Mouse (Mus musculus) c-Kit-positive CD71-positive TER-119-positive erythroid progenitor cells, embryonic 14.5 days (primary cell): ENCODE results near the gene Ehmt2.

Source experiments
- DNase-seq: peaks from one replicate; pipeline ENCODE4 v3.0.0-alpha.2; 2013; ENCODE audit warnings: low spot score

The Ehmt2 gene

DNA sequence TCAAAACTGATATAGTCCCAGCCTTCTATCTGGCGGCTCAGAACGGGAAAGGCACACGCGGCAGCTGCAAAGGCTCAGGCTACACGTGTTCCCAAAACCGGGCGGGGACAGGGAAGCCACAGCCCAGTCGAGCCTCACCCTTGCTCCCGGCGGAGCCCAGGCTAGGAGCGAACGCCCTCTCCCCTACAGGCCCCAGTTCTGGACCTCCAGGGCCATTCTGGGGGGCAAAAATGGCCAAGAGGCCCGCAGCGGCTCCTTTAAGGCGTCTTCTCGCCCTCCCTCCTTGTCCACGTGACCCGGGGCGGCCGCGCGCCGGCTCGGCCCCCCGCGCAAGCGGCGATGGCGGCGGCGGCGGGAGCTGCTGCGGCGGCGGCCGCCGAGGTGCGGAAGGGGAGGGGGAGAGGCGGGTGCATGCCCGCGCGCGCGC is at the start of gene Ehmt2, which contains the start of gene C2:
Gene Ehmt2, plus strand, starts transcription at position 310 of the 427 bp plus-strand sequence.
Gene C2, minus strand, starts transcription at position 106 of the 427 bp plus-strand sequence.
- peak; percentile 63 for DNase-seq

GRCm38 (mm10) chr17:34849722-34850516 is 48.4 kb upstream of the Ehmt2 start, which contains the start of the genes Skiv2l and Nelfe:
Gene Skiv2l (minus strand): TSS chr17:34850210.
Gene Nelfe (plus strand): TSS chr17:34850391.
- DNase-seq: peak; percentile 96

- DNase-seq: no peak
Observed at GRCm38 (mm10) chr17:34850517-34851125, 47.6 kb upstream of the Ehmt2 start.

DNA sequence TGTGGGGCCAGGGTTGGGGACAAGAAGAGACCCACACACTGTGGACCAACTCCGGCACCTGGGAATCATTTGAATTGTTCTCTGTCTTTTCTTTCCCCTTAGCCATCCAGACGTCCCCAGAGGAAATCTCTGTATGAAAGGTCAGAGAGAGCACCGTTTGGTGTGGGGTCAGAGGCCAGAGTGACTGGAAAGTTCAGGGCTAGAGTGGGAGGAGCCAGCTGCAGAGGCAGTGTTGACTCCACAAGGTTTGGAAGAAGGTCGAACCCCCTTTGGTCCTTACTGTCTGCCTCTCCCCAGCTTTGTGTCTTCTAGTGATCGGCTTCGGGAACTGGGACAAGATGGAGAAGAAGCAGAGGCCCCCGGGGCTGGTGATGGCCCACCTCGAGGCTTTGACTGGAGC is 44.8 kb upstream of the Ehmt2 start:
- no peak for DNase-seq

DNA sequence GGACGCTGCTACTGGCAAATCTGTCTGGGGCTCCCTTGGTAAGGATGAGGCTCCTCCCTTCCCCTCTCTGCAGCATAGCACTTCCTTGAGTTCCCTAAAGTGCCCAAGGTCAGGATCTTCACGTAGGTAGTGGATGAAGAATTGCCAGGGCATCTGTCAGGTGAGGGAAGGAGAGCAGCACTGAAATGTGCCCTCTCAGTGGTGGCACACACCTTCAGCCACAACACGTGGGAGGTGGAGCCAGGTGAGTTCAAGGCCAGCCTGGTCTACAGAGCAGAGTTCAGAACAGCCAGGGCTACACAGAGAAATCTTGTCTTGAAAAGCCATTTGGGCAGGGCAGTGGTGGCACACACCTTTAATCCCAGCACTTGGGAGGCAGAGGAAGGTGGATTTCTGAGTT is 43.5 kb upstream of the Ehmt2 start:
- no peak for DNase-seq

GRCm38 (mm10) chr17:34855825-34856224 is 42.4 kb upstream of the Ehmt2 start:
- peak; percentile 32 for DNase-seq

DNA sequence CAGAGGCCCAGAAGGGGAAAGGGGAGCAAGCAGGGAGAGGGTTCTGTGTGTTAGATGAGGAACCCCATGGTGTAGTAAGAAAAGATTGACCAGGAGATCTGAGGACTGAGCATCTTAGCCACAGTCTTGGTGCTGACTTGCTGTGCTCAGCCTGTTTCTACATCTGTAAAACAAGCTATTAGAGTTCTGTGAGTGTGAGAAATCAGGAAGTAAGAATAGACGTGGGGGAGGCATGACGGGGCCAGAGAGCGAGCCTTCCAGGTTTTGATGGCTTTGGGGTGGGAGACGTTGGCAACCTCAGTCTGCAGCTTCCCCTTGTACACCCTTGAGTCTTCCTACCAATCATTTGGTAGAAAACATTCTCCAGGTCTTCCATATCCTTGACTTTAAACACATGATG is 39.6 kb upstream of the Ehmt2 start:
- no peak for DNase-seq

GRCm38 (mm10) chr17:34860514-34860913 is 37.8 kb upstream of the Ehmt2 start:
- DNase-seq: no peak

DNA sequence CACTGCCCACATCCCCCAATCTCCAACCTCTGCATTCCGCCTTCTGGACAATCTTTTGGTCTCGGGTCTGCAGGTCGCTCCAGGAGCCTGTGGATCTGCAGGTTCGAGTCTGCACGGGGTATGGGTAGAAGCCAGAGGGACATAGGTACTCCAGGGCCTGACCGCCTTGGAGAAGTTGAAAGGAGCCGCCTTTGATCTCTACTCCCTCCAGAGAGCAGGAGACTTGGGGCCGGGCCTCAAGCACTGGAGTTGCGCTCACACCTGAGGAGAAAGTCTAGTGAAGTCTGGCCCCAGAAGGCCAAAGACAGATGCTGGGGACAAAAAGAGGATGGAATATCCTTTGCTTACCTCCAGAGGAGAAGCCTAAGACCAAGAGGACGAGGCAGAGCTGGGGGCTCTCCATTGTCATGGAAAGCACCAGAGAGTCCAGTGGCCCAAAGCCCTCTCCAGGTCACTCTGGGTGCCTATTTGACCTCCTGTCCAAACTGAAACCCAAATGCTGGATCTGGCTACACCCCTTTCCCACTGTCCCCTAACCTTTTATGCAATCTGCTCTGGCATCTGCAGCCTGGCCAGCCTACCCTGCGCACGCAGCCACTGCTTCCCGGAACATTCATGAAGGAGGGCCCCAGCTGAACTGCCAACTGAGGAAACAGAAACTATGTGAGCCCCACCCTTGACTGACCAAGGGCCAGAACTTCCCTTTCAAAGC is 36.4 kb upstream of the Ehmt2 start:
- DNase-seq: no peak

GRCm38 (mm10) chr17:34862416-34863081 is 35.7 kb upstream of the Ehmt2 start, which contains the start of gene Cfb:
Gene Cfb (minus strand): TSS chr17:34862518.
- DNase-seq: no peak

GRCm38 (mm10) chr17:34865981-34866380 is 32.3 kb upstream of the Ehmt2 start:
- no peak for DNase-seq

GRCm38 (mm10) chr17:34874321-34874720 is 23.9 kb upstream of the Ehmt2 start:
- no peak for DNase-seq

- DNase-seq: no peak
Observed at GRCm38 (mm10) chr17:34879336-34879879, 18.9 kb upstream of the Ehmt2 start, which contains the start of gene Zbtb12. Gene Zbtb12 (plus strand): TSS chr17:34879483.

GRCm38 (mm10) chr17:34881166-34881565 is 17.1 kb upstream of the Ehmt2 start:
- no peak for DNase-seq

DNA sequence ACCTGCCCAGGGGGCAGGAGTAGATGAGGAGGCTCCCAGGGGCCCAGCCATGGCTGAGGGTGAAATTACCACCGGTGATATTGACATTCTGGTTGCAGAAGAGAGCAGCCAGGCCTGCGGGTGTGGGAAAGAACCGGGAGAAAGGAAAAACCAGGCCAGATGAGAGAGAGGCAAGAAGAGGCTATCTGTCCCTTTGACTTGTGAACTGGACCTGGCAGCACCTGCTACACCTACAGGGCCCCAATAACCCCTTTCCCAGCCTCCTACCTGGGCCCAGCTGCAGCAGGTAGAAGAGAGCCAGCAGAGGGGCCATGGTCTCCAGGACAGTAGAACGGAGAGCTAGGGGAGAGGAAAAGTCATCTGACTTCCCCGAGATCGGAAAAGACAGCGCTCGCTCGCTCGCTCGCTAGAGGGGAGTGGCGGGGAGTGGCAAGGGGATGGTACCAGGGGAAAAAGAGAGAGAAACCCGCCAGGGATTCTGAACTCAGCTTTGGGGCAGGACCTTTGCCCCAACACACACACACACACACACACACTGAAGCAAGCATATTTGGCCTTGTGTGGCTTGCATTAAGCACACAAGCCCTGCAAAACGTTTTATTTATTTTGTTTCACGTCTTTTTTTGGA is 16.5 kb upstream of the Ehmt2 start, which contains the start of gene Gm20547:
Gene Gm20547, minus strand, starts transcription at position 360 of the 628 bp plus-strand sequence.
- no peak for DNase-seq

- DNase-seq: no peak
Observed at GRCm38 (mm10) chr17:34883332-34883731, 14.9 kb upstream of the Ehmt2 start.

DNA sequence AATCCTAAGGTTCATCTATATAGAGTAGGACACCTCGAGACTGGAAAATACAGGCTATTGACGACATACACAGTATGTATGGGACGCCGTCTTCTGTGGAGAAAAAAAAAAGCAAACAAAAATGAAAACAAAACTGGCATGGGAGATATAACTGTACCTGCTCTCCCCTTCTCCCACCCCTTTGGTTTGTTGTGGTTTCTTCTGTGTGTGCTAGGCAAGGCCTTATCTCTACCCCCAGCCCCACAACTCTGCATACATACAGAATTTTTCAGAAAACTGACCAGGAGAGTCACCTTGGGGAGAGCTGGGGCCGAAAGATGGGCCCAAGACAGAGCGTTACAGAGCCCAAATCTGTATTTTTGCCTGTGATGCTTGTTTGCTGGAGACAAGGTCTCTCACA is 13.6 kb upstream of the Ehmt2 start:
- DNase-seq: no peak

GRCm38 (mm10) chr17:34885615-34886014 is 12.7 kb upstream of the Ehmt2 start:
- no peak for DNase-seq

GRCm38 (mm10) chr17:34887942-34888341 is 10.3 kb upstream of the Ehmt2 start:
- no peak for DNase-seq

- DNase-seq: no peak
Observed at GRCm38 (mm10) chr17:34890074-34890743, 8.1 kb upstream of the Ehmt2 start.
